Mouse (Mus musculus): ENCODE results near the gene Eloa. TPM values are rescaled to one million over a fixed set of nuclear protein-coding genes. Genes with fewer than 3 reads are reported as not detected.
"Not testable (repeated sequence)": the region's sequence is repeated elsewhere in the genome, so short reads cannot be mapped to it uniquely, and the experiment has no call there.

Eloa gene
- polyA plus RNA-seq, 1 experiment = 14.1 TPM

DNA sequence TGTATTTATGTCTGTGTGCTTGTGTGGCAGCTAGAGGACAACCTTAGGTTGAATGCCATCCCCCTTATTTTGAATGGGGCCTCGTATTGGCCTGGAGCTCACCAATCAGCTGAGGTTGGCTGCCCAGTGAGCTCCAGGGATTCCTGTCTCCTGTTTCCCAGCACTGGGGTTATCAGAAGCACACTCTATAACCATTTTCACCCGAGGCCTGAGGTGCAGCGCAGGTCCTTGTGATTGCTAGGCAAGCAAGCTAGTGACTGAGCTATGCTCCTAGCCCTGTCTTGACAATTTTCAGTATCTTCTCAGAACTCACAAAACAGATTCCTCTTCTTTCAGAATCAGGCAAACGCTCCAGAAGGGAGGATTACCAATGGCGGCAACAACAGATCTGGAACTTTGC, 37.0 kb downstream of the Eloa start:
- Histone ChIP-seq H3K27me3 (ENCODE audit: control insufficient read depth, insufficient read depth, low read length) (no peaks in the 10 kb centered on the region), H3K36me3 (ENCODE audit: control insufficient read depth, insufficient read depth, low read length) (peaks cover 3% of the 10 kb centered on the region; the same call in 1 of the 2 replicates), H3K4me1 (ENCODE audit: control insufficient read depth, insufficient read depth, low read length) (peaks cover 6% of the 10 kb centered on the region), H3K4me3 (ENCODE audit: control insufficient read depth, low read depth, low read length) (peak overlapping the region; percentile 58), H3K27ac (ENCODE audit: control insufficient read depth, insufficient read depth, low read depth, low read length) (no peak overlapping the region)
- TF ChIP-seq POLR2A (IDR thresholded peaks at IDR 0.05; ENCODE audit: control insufficient read depth, low read depth, low read length) (no peak), CTCF (IDR thresholded peaks at IDR 0.05; ENCODE audit: control insufficient read depth, insufficient read depth, insufficient replicate concordance, low read depth, low read length) (no peak)

GRCm38 (mm10) chr4:135981524-135982063, 40.0 kb downstream of the Eloa start:
- H3K4me1 ChIP-seq (ENCODE audit: control insufficient read depth, insufficient read depth, low read length) = peaks cover 6% of the 10 kb centered on the region
- no peaks in the 10 kb centered on the region for H3K27me3 ChIP-seq (ENCODE audit: control insufficient read depth, insufficient read depth, low read length)
- no peak overlapping the region for H3K4me3 ChIP-seq (ENCODE audit: control insufficient read depth, low read depth, low read length)
- peaks cover 3% of the 10 kb centered on the region; the same call in 1 of the 2 replicates for H3K36me3 ChIP-seq (ENCODE audit: control insufficient read depth, insufficient read depth, low read length)
- TF ChIP-seq CTCF (IDR thresholded peaks at IDR 0.05; ENCODE audit: control insufficient read depth, insufficient read depth, insufficient replicate concordance, low read depth, low read length) = no peak
- TF ChIP-seq POLR2A (IDR thresholded peaks at IDR 0.05; ENCODE audit: control insufficient read depth, low read depth, low read length) = no peak
- H3K27ac ChIP-seq (ENCODE audit: control insufficient read depth, insufficient read depth, low read depth, low read length) = no peak overlapping the region

- H3K36me3 ChIP-seq (ENCODE audit: control insufficient read depth, insufficient read depth, low read length); H3K4me3 ChIP-seq (ENCODE audit: control insufficient read depth, low read depth, low read length); H3K27me3 ChIP-seq (ENCODE audit: control insufficient read depth, insufficient read depth, low read length); H3K27ac ChIP-seq (ENCODE audit: control insufficient read depth, insufficient read depth, low read depth, low read length); H3K4me1 ChIP-seq (ENCODE audit: control insufficient read depth, insufficient read depth, low read length): not testable (repeated sequence)
These were observed 41.3 kb downstream of the Eloa start for GRCm38 (mm10) chr4:135980223-135980622.

DNA sequence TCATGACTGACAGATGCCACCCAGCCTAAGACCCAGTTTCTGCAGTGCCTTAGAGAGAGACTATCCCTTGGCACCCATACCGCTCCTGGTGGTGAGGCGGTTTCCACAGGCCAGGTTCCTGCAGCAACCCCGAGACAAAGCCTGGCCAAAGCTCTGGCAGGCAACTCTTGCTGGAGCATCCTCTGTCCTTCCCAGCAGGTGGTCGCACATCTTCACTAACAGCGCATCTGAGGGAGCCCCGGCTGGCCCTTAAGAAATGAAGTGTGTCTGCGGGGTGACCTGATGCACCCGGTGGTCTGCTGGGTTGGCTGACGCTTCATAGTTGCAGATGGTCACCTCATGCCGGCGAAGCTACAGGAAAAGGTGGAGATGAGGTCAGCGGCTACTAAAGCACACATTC, 45.4 kb downstream of the Eloa start:
- H3K27ac ChIP-seq (ENCODE audit: control insufficient read depth, insufficient read depth, low read depth, low read length) = no peak overlapping the region
- TF ChIP-seq POLR2A (IDR thresholded peaks at IDR 0.05; ENCODE audit: control insufficient read depth, low read depth, low read length) (no peak), CTCF (IDR thresholded peaks at IDR 0.05; ENCODE audit: control insufficient read depth, insufficient read depth, insufficient replicate concordance, low read depth, low read length) (no peak)
- H3K27me3 ChIP-seq (ENCODE audit: control insufficient read depth, insufficient read depth, low read length) = no peaks in the 10 kb centered on the region
- H3K4me3 ChIP-seq (ENCODE audit: control insufficient read depth, low read depth, low read length) = no peak overlapping the region
- H3K36me3 ChIP-seq (ENCODE audit: control insufficient read depth, insufficient read depth, low read length) = peaks cover 3% of the 10 kb centered on the region; the same call in 1 of the 2 replicates
- H3K4me1 ChIP-seq (ENCODE audit: control insufficient read depth, insufficient read depth, low read length) = peaks cover 7% of the 10 kb centered on the region

GRCm38 (mm10) chr4:135972911-135973811, 48.4 kb downstream of the Eloa start:
- peaks cover 3% of the 10 kb centered on the region; the same call in 1 of the 2 replicates for H3K36me3 ChIP-seq (ENCODE audit: control insufficient read depth, insufficient read depth, low read length)
- peaks cover 7% of the 10 kb centered on the region for H3K4me1 ChIP-seq (ENCODE audit: control insufficient read depth, insufficient read depth, low read length)
- peak overlapping the region; percentile 90 for H3K4me3 ChIP-seq (ENCODE audit: control insufficient read depth, low read depth, low read length)
- H3K27me3 ChIP-seq (ENCODE audit: control insufficient read depth, insufficient read depth, low read length) = no peaks in the 10 kb centered on the region
- H3K27ac ChIP-seq (ENCODE audit: control insufficient read depth, insufficient read depth, low read depth, low read length) = no peak overlapping the region
- TF ChIP-seq POLR2A (IDR thresholded peaks at IDR 0.05; ENCODE audit: control insufficient read depth, low read depth, low read length) (no peak), CTCF (IDR thresholded peaks at IDR 0.05; ENCODE audit: control insufficient read depth, insufficient read depth, insufficient replicate concordance, low read depth, low read length) (no peak)

DNA sequence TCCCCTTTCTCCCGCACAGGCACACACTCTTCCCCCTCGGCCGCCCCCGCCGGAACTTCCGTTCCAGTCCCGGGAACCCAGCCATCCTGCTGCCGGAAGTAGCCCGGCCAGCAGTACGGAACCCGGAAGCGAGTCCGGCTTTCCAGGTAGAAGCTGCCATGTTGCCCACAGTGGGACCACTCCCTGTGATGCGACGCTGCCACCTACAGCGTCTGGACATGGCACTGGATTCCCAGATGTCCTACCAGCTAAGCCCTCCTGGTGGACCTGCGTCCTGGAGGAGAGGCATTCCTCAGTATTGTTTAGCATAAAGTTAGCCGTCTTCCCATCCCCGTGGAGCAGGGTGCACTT, 49.0 kb downstream of the Eloa start, which contains the start of gene Lypla2:
Gene Lypla2 (minus strand): TSS at position 71 of the 351 bp plus-strand sequence.
- H3K27ac ChIP-seq (ENCODE audit: control insufficient read depth, insufficient read depth, low read depth, low read length) = no peak within 1 kb of the TSS
- H3K36me3 ChIP-seq (ENCODE audit: control insufficient read depth, insufficient read depth, low read length) = peaks cover 3% of the 10 kb centered on the region; the same call in 1 of the 2 replicates
- TF ChIP-seq CTCF (IDR thresholded peaks at IDR 0.05; ENCODE audit: control insufficient read depth, insufficient read depth, insufficient replicate concordance, low read depth, low read length) = no peak
- peak; percentile 66 for TF ChIP-seq POLR2A (IDR thresholded peaks at IDR 0.05; ENCODE audit: control insufficient read depth, low read depth, low read length)

DNA sequence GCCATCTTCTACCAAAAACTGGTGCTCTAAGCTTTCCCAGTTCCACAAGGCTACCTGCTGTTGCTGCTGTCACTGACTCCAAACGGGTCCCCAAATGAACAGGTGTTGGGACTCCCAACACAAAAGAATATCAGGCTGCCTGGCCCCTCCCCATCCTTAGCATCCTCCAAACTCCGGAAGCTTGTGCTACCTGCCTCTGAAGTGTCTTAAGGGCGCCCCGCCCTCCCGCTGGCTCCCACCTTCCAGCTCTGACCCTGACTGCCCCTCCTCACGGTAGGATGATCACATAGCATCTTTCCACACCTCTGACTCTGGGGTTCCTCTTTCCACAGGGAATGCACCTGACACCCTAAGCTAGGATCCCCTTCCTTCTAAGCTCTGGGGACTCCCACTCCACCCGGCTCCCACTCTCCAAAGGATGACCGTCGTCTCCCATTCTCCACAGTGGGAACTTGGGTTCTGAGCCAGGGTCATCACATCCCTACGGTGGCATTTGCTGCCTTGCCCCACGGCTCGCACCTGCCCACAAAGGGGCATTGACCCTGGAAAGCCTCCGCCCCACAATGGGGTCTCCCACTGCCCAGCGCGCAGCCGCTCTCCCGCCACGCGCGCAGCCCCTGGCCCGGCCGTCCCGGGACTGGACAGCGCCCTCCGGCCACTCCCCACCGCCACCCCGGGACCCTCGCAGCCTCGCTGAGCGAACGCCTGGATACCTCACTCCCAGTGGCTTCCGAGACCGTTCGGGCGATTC, 49.6 kb downstream of the Eloa start:
- Histone ChIP-seq H3K27me3 (ENCODE audit: control insufficient read depth, insufficient read depth, low read length) (no peaks in the 10 kb centered on the region), H3K36me3 (ENCODE audit: control insufficient read depth, insufficient read depth, low read length) (peaks cover 3% of the 10 kb centered on the region; the same call in 1 of the 2 replicates), H3K4me3 (ENCODE audit: control insufficient read depth, low read depth, low read length) (peak overlapping the region; percentile 90), H3K4me1 (ENCODE audit: control insufficient read depth, insufficient read depth, low read length) (peaks cover 7% of the 10 kb centered on the region), H3K27ac (ENCODE audit: control insufficient read depth, insufficient read depth, low read depth, low read length) (no peak overlapping the region)
- TF ChIP-seq POLR2A (IDR thresholded peaks at IDR 0.05; ENCODE audit: control insufficient read depth, low read depth, low read length) (no peak), CTCF (IDR thresholded peaks at IDR 0.05; ENCODE audit: control insufficient read depth, insufficient read depth, insufficient replicate concordance, low read depth, low read length) (no peak)

More for the DNA sequence above, 49.0 kb downstream of the Eloa start, which contains the start of gene Lypla2:
- Histone ChIP-seq H3K4me3 (ENCODE audit: control insufficient read depth, low read depth, low read length) (peak within 1 kb of the TSS; percentile 90), H3K27me3 (ENCODE audit: control insufficient read depth, insufficient read depth, low read length) (no peaks in the 10 kb centered on the region), H3K4me1 (ENCODE audit: control insufficient read depth, insufficient read depth, low read length) (peaks cover 7% of the 10 kb centered on the region)
